Mouse (Mus musculus): ENCODE measurements around the gene Smpdl3a. TPM values are rescaled to one million over a fixed set of nuclear protein-coding genes. Genes with fewer than 3 reads are reported as not detected.

The Smpdl3a gene
- total RNA-seq, 2 experiments from 2014 or later = 32.8 to 36.0 TPM

- DNase-seq (ENCODE audit: low spot score in 2 of 2) = no peak
Measured at GRCm38 (mm10) chr10:57815869-57816268, 21.7 kb downstream of the Smpdl3a start.

GRCm38 (mm10) chr10:57819209-57819608, 25.1 kb downstream of the Smpdl3a start:
- no peak for DNase-seq (ENCODE audit: low spot score in 2 of 2)

GRCm38 (mm10) chr10:57822473-57822872, 28.3 kb downstream of the Smpdl3a start:
- DNase-seq (ENCODE audit: low spot score in 2 of 2) = no peak

GRCm38 (mm10) chr10:57828649-57829048, 34.5 kb downstream of the Smpdl3a start:
- no peak for DNase-seq (ENCODE audit: low spot score in 2 of 2)

DNA sequence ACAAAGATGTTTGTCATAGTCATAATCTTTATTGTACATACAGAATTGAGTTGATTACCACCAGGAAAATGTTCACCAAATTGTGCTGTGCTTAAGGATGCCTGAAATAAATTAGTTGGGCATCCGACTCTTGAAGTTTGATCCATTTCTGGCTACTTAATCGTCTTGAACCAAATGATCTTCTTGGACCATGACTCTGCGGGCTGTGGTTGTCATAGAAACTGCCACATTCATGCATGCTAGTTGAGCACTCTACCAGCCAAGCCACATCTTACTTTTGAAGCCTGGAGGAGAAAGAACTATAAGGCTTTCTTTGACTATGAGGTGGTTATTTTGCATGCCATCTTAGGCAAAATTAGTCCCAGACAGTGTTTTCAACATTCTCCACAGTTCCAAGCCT, 35.5 kb downstream of the Smpdl3a start:
- no peak for DNase-seq (ENCODE audit: low spot score in 2 of 2)

- no peak for DNase-seq (ENCODE audit: low spot score in 2 of 2)
Measured at GRCm38 (mm10) chr10:57835094-57835493, 41.0 kb downstream of the Smpdl3a start.

- no peak for DNase-seq (ENCODE audit: low spot score in 2 of 2)
Measured at GRCm38 (mm10) chr10:57835982-57836381, 41.8 kb downstream of the Smpdl3a start.

DNA sequence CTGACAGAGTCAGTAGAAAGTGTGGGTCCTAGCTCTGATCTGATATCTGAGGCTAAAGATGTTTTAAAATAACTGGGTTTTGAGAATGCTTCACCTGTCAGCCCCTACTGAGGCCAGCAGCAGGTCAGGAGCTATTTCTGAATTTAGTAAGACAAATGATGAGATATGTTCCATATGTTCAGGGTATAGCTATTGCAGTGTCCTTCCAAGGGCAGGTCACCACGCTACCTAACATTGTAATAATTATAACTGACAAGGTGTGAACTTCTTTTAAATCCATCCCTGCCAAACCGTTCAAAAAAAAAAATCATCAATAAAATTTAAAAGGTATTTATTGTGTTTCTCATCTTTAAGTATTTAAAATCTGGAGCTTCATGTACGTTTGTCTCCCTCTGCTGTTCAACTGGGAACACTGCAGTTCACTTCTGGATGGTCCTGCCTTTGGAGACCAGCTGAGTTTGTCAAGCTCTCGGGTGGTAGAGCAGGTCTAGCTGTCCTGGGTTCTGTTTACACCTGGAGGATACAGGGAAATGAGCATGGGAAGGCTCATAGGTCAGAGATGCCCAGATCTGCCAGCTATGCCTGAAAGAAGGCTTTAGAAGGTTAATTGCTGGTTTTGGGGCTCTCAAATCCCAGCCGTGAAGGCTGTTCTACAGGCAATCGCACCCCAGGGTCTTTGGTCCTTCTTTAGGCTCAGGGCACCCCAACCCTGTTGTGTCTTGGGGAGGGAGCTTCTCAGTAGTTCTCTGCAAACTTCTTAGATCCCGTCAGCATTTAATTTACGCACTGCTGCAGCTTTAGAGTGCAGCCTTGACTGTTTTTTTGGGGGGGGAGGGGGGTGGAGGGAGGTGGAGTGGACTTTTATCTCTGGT, 47.7 kb downstream of the Smpdl3a start:
- no peak for DNase-seq (ENCODE audit: low spot score in 2 of 2)

GRCm38 (mm10) chr10:57847916-57848682, 54.0 kb downstream of the Smpdl3a start:
- no peak for DNase-seq (ENCODE audit: low spot score in 2 of 2)

Other genes with a start within 250 kb of the Smpdl3a start
- under 1 TPM; 0.50 to 0.56 TPM for gene Pkib, start 162.4 kb upstream of the Smpdl3a start, total RNA-seq (2021)
- gene Fabp7, start 9.5 kb upstream of the Smpdl3a start, total RNA-seq (2021) = 10 to 100 TPM; 18.3 to 25.6 TPM

Measured in adrenal gland, postnatal 4 days (tissue).